Mouse (Mus musculus) heart, embryonic 10.5 days (tissue): ENCODE data around the gene Suclg1. TPM values are rescaled to one million over a fixed set of nuclear protein-coding genes. Genes with fewer than 3 reads are reported as not detected.

ENCODE experiments used
- DNase-seq: peaks from one replicate; pipeline ENCODE4 v3.0.0-alpha.2; 2017; ENCODE audit warnings: low spot score
- H3K27ac ChIP-seq: fragments of 300-500 bp; sonication (generic); 2 replicates; pipeline ENCODE4 v1.5.1; 2016; ENCODE audit warnings: mild to moderate bottlenecking
- H3K27me3 ChIP-seq: fragments of 300-500 bp; sonication (generic); 2 replicates; pipeline ENCODE4 v1.6.1; 2016; ENCODE audit warnings: mild to moderate bottlenecking; ENCODE audit not compliant: poor library complexity, insufficient read depth, severe bottlenecking
- H3K36me3 ChIP-seq: fragments of 300-500 bp; sonication (generic); 2 replicates; pipeline ENCODE4 v1.6.1; 2016; ENCODE audit warnings: mild to moderate bottlenecking, moderate library complexity
- H3K4me1 ChIP-seq: fragments of 300-500 bp; sonication (generic); 2 replicates; pipeline ENCODE4 v1.6.1; 2016; ENCODE audit warnings: mild to moderate bottlenecking
- H3K4me3 ChIP-seq: fragments of 300-500 bp; sonication (generic); 2 replicates; pipeline ENCODE4 v1.5.1; 2016; ENCODE audit warnings: mild to moderate bottlenecking, moderate library complexity
- H3K9me3 ChIP-seq: fragments of 300-500 bp; sonication (generic); 2 replicates; pipeline ENCODE4 v1.6.1; 2016; ENCODE audit warnings: mild to moderate bottlenecking, moderate library complexity
- WGBS: fragments of 180-500 bp; shearing (Covaris S2); methylation state at CpG from one replicate; pipeline ENCODE4 v1.1.7; 2016; 5-methylcytosine and 5-hydroxymethylcytosine counted together
- polyA plus RNA-seq: library from polyadenylated mRNA; unstranded; fragments of >200 nt; fragmentation: Nextera tagmentation; extraction: Ambion mirVana; gene quantifications from 2 replicates; pipeline ENCODE4 v1.2.1, GENCODE M21; 2016

The Suclg1 gene
- polyA plus RNA-seq = 241 and 269 TPM in 2 replicates

- under 1% methylated on average over 57 of the region's 58 CpGs for WGBS
- Histone ChIP-seq H3K4me1 (peaks cover 9% of the 10 kb centered on the region), H3K27me3 (no peaks in the 10 kb centered on the region), H3K4me3 (peak within 1 kb of the TSS; percentile 95), H3K27ac (peak within 1 kb of the TSS; percentile 92), H3K9me3 (no peaks in the 10 kb centered on the region), H3K36me3 (peaks cover 6% of the 10 kb centered on the region)
- peak; percentile 94 for DNase-seq
Observed at GRCm38 (mm10) chr6:73248237-73249048, at the start of gene Suclg1. Gene Suclg1 (plus strand): TSS chr6:73248382.

- no peak for DNase-seq
- Histone ChIP-seq H3K4me3 (no peak overlapping the region), H3K36me3 (no peaks in the 10 kb centered on the region), H3K9me3 (no peaks in the 10 kb centered on the region), H3K4me1 (no peaks in the 10 kb centered on the region), H3K27me3 (no peaks in the 10 kb centered on the region), H3K27ac (no peak overlapping the region)
- 65% methylated on average over 2 of the region's 2 CpGs for WGBS
Observed at GRCm38 (mm10) chr6:73203724-73204123, 44.5 kb upstream of the Suclg1 start.

GRCm38 (mm10) chr6:73204937-73205336 is 43.2 kb upstream of the Suclg1 start:
- WGBS = 62% methylated on average over 4 of the region's 4 CpGs
- Histone ChIP-seq H3K27ac (no peak overlapping the region), H3K27me3 (no peaks in the 10 kb centered on the region)

GRCm38 (mm10) chr6:73209598-73209997 is 38.6 kb upstream of the Suclg1 start:
- H3K4me3 ChIP-seq = no peak overlapping the region
- no peaks in the 10 kb centered on the region for H3K9me3 ChIP-seq
- WGBS = 90% methylated on average over 6 of the region's 6 CpGs

More at GRCm38 (mm10) chr6:73204937-73205336, 43.2 kb upstream of the Suclg1 start:
- H3K4me3 ChIP-seq = no peak overlapping the region
- H3K36me3 ChIP-seq = no peaks in the 10 kb centered on the region
- H3K4me1 ChIP-seq = no peaks in the 10 kb centered on the region
- no peaks in the 10 kb centered on the region for H3K9me3 ChIP-seq
- no peak for DNase-seq

GRCm38 (mm10) chr6:73210445-73210972 is 37.7 kb upstream of the Suclg1 start:
- Histone ChIP-seq H3K36me3 (no peaks in the 10 kb centered on the region), H3K4me1 (no peaks in the 10 kb centered on the region), H3K4me3 (no peak overlapping the region), H3K27me3 (no peaks in the 10 kb centered on the region), H3K9me3 (no peaks in the 10 kb centered on the region), H3K27ac (no peak overlapping the region)
- 79% methylated on average over 4 of the region's 4 CpGs for WGBS
- no peak for DNase-seq

More at GRCm38 (mm10) chr6:73209598-73209997, 38.6 kb upstream of the Suclg1 start:
- H3K27ac ChIP-seq = no peak overlapping the region
- no peaks in the 10 kb centered on the region for H3K4me1 ChIP-seq
- H3K27me3 ChIP-seq = no peaks in the 10 kb centered on the region
- DNase-seq = no peak
- no peaks in the 10 kb centered on the region for H3K36me3 ChIP-seq

GRCm38 (mm10) chr6:73211036-73211435 is 37.1 kb upstream of the Suclg1 start:
- no peak overlapping the region for H3K27ac ChIP-seq
- no peaks in the 10 kb centered on the region for H3K27me3 ChIP-seq
- no peaks in the 10 kb centered on the region for H3K4me1 ChIP-seq
- DNase-seq = no peak
- 84% methylated on average over 3 of the region's 3 CpGs for WGBS
- H3K9me3 ChIP-seq = no peaks in the 10 kb centered on the region
- H3K4me3 ChIP-seq = no peak overlapping the region
- H3K36me3 ChIP-seq = no peaks in the 10 kb centered on the region

- Histone ChIP-seq H3K9me3 (no peaks in the 10 kb centered on the region), H3K4me3 (no peak overlapping the region), H3K4me1 (no peaks in the 10 kb centered on the region), H3K36me3 (no peaks in the 10 kb centered on the region), H3K27me3 (no peaks in the 10 kb centered on the region), H3K27ac (no peak overlapping the region)
- DNase-seq = no peak
Observed at GRCm38 (mm10) chr6:73211602-73212001, 36.6 kb upstream of the Suclg1 start.

- 39% methylated on average over 25 of the region's 25 CpGs for WGBS
- peak within 1 kb of the TSS; percentile 55 for H3K4me3 ChIP-seq
- H3K9me3 ChIP-seq = no peaks in the 10 kb centered on the region
- no peaks in the 10 kb centered on the region for H3K27me3 ChIP-seq
- H3K36me3 ChIP-seq = peaks cover 3% of the 10 kb centered on the region; the same call in 1 of the 2 replicates
- DNase-seq = peak; percentile 96
- peak within 1 kb of the TSS; percentile 89 for H3K27ac ChIP-seq
- peaks cover 8% of the 10 kb centered on the region; the same call in 1 of the 2 replicates for H3K4me1 ChIP-seq
Observed at GRCm38 (mm10) chr6:73221189-73221957, 26.8 kb upstream of the Suclg1 start, which contains the start of gene Dnah6. Gene Dnah6 (minus strand): TSS chr6:73221651.

GRCm38 (mm10) chr6:73221958-73222735 is 26.0 kb upstream of the Suclg1 start:
- WGBS = 36% methylated on average over 22 of the region's 23 CpGs
- no peaks in the 10 kb centered on the region for H3K27me3 ChIP-seq
- peaks cover 3% of the 10 kb centered on the region; the same call in 1 of the 2 replicates for H3K36me3 ChIP-seq
- peak overlapping the region; percentile 89 for H3K27ac ChIP-seq
- no peaks in the 10 kb centered on the region for H3K9me3 ChIP-seq
- H3K4me1 ChIP-seq = peaks cover 8% of the 10 kb centered on the region; the same call in 1 of the 2 replicates
- peak; percentile 77 for DNase-seq
- peak overlapping the region; percentile 55 for H3K4me3 ChIP-seq

- H3K9me3 ChIP-seq = no peaks in the 10 kb centered on the region
- peak overlapping the region; percentile 48 for H3K4me3 ChIP-seq
- 6% methylated on average over 10 of the region's 10 CpGs for WGBS
- peaks cover 3% of the 10 kb centered on the region; the same call in 1 of the 2 replicates for H3K36me3 ChIP-seq
- H3K27ac ChIP-seq = peak overlapping the region; percentile 90
- DNase-seq = peak; percentile 94
- peaks cover 8% of the 10 kb centered on the region; the same call in 1 of the 2 replicates for H3K4me1 ChIP-seq
- H3K27me3 ChIP-seq = no peaks in the 10 kb centered on the region
Observed at GRCm38 (mm10) chr6:73222841-73223526, 25.2 kb upstream of the Suclg1 start.

- Histone ChIP-seq H3K4me1 (peaks cover 3% of the 10 kb centered on the region; the same call in 1 of the 2 replicates), H3K9me3 (no peaks in the 10 kb centered on the region), H3K27ac (no peak overlapping the region), H3K36me3 (peaks cover 3% of the 10 kb centered on the region; the same call in 1 of the 2 replicates), H3K27me3 (no peaks in the 10 kb centered on the region), H3K4me3 (no peak overlapping the region)
- WGBS = 40% methylated on average over 10 of the region's 10 CpGs
- DNase-seq = no peak
Observed at GRCm38 (mm10) chr6:73227376-73228158, 20.6 kb upstream of the Suclg1 start.
